Mouse (Mus musculus) induced T-regulatory cell, adult 2 months (primary cell): ENCODE data around the gene Iqgap2.

Source experiments
- DNase-seq: peaks from one replicate; pipeline ENCODE4 v3.0.0-alpha.2; 2012; ENCODE audit warnings: low read depth

The Iqgap2 gene

DNA sequence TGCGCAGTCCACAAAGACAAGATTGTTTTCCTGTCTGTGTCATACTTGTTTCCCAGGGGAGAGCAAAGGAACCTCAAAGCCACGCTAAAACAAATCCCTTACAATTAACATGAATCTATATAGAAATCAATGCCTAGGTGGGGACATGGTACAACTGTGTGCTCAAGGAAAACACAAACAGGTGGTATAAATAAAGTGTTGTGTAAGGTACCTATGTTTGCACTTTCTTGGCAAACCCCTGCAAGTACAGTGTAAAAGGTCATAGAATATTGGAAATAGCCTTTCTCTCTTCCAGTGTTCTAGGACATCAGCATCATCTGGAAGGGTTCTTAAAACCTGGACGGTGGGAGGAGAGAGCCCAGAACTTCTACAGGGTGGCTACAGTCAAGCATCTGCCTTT is 7.3 kb downstream of the Iqgap2 start:
- DNase-seq: no peak

DNA sequence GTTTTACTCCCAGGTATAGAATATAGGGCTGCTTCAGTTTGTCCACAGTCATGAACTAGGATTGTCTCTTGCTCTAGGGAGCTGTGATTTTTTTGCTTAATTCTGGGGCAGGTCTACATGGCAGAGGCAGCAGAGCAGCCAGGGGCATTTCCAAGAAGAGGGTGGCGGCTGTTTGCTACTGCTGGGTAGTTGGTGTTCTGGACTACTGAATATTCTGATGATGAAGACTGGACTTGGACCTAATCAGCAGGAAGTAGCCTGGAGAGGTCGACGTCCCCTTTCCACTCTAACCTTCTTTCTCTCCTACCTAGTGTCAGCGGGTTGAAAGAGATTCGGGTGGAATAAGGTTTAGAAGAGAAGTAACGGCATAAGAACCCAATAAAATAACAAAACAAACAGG is 9.7 kb downstream of the Iqgap2 start:
- no peak for DNase-seq

DNA sequence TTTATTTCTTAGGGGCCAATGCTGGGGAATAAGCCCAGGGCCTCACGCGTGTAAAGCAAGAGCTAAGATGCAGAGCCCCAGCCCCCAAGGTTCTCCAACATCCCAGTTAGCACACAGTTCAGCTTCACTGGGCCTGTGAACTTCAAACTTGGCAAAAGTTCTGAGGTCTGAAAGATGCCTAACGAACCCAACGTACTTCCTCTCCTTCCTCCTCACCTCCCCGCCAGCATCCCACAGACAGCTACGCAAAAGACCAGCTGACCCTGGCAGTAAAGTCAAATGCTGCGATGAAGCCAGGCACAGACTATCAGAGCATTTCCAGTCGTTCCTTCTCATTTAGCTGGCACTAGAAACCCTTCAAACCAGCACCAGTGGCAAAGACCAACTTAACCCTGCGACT is 10.3 kb downstream of the Iqgap2 start:
- no peak for DNase-seq

DNA sequence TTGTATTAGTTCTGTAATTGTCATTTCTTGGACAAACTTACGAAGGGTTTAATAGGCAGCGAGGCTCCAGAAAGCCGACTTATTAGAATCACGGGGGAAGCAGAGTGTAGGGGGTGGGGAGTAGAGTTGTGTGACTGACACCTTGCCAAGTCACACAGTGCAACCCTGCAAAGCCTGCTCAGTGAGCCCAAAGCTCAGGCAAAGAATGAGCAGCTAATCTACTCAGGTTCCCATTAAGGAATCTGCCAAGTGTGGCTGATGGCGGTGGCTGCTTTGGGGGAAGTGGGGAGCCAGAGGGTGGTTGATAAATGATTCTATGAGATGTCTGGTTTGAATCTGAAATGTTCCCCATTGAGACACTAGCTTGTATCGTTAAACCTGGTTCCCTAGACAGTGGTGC is 11.1 kb downstream of the Iqgap2 start:
- no peak for DNase-seq

DNA sequence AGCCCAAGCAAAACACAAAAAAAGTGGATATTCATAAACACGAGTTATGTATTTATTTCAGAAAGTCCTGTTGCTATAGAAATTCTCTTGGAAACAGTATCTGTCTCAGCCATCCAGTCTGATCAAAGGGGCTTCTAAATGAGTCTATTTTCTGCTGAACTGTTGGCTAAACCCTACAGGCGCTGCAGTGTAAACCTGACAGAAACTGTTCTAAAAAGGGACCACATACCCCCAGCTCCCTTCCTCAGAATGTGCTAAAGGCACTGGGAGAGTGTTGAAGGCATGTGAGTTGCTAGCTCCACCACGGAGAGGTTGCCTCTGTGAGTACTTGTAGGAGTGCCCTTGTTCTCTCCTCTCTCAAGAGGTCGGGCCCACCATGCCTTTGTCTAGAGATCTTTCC is 19.7 kb downstream of the Iqgap2 start:
- DNase-seq: no peak

DNA sequence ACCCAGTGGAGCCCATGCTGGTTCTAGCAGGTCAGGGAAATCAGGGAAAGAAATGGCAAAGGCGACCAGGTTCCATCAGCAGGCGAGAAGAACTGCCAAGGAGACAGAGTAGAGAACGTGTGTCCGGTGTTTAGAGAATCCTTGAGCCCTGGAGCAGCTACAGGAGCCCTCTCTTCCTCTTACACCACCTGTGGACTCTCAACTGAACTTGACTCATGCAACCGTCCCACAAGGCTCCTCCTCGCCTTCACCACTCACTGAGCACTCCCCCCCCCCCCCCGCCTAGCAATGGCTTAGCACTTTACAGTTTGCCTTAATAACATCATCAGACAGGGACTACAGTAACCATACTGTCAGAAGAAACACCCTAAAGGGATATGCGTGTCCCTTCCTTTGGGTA is 21.1 kb downstream of the Iqgap2 start:
- DNase-seq: no peak

DNA sequence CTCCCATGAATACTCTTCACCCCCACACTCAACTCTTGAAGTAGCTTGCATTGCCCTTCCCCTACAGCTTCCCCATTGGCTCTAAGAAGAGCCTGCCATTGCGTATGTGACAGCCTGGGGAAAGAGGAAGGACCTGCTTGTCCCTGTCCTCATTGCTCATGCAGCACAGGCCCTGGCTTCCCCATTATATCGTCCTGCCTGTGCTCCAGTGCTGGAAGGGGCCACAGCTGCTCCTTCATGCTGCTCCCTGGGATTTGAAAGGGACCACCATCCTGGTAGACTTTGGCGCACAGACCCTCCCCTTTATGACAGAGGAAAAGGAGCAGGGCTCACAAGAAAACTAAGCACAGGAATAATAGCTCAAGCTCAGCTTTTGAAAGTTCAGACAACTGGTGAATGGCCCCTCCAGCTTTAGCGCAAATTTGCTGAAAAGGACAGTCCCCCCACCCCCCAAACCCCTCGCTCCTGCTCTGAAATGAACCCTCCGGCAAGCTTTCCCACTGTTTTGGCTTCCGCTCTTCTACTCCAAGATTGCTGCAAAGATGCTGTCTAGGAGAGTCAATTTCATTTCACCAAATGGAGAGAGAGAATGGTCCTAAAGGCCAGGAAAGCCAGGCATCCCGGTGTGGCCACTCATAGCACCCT is 22.7 kb downstream of the Iqgap2 start:
- no peak for DNase-seq

DNA sequence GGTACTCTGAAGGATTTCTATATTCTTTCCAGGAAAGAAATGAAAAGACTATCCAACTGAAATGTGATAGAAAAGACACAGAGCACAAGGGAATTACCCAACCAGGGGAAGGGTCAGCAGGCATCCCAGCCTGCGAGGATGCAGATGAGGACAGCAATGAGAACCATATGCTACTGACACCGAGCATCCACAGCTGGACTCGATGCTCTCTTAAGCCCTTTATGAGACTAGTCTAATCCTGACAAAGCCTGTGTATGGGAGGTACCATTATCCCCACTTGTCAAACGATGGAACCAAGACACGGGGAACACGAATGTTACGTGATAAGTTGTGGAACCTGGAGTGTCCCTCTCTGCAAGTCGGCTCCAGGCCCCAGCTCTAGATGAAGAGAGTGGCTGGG is 29.5 kb downstream of the Iqgap2 start:
- no peak for DNase-seq

DNA sequence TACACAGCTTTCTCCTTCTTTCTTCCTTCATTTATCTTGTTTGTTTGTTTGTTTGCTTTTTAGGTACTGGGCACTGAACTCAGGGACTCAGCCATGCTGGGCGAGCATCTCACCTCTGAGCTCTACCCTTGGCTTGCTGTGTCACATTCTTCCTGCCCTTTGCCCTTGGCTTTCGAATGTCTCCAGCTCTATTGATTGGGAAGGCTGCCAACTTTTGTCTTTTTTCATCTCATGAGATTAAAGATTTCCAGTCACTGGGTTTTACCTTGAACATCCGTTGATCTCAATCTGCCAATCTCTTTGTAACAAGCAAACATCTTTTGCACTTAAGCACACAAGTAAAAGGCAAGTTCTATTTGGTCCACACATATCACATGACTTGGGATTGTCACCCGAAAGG is 32.5 kb downstream of the Iqgap2 start:
- no peak for DNase-seq

DNA sequence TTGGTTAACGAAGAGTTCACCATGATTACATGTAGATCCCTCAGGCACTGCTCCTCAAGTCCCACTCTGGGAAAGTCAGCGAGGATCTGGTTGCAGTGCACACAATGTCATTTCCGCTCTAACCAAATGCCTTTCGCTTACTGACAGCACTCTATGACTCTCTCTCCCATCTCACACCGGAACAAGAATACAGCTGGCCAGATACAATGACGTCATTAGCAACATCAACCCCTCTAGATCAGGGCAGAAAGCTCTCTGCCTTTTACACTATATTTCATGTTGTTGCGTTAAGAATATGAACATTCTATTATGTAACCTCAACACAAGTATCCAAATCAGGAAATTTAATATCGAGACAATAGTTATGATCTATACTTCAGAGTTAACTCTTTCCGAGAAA is 32.9 kb downstream of the Iqgap2 start:
- no peak for DNase-seq

DNA sequence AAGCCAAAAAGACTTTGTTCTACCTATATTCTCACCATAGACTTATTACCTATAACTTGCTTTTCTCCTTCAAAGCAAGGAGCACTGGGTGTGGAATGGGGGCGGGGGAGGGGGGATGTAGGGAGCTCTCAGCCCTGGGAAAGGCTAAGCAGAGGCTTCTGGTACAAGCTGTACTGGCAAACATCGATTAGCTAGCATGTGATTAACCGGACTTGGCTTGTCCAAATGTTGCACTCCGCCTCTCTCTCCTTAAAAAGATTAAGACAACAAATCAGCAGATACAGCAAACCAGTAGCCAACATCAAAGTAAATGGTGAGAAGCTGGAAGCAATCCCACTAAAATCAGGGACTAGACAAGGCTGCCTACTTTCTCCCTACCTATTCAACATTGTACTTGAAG is 36.2 kb downstream of the Iqgap2 start:
- no peak for DNase-seq

DNA sequence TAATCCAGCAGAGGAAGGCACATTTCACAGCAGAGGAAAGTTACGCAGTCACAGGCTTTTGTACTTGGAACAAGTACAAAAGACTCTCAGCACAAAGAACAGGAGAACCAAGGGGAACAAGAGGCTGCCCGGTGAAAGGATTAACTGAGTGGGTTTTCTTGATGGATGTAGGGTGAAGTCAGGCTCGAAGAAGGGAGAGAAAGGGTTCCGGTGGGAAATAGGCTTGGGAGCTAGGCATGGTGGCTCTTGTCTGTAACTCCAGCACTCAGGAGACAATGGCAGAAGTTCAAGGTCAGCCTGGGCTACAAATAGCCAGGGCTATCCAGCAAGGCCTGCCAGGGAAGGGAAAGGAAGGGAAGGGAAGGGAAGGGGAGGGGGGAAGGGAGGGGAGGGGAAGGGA is 40.1 kb downstream of the Iqgap2 start:
- DNase-seq: no peak

DNA sequence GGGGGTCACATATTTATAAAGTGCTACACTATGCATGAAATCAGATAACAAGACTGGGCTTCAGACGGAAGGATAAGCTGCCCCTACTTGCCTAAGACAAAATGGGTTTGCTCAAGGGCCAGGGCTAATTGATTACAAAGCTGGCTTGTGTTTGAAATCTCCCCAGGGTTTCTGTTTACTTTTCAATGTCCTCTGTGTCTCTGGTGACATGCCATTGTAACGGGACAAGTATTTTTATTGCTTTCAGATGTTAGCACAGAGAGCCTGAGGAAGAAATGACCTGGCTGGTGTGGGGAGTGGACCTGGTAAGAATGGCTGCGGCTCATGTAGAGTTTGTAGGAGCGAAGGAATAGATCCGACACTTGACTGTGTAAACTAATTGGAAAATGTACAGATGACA is 41.3 kb downstream of the Iqgap2 start:
- no peak for DNase-seq

DNA sequence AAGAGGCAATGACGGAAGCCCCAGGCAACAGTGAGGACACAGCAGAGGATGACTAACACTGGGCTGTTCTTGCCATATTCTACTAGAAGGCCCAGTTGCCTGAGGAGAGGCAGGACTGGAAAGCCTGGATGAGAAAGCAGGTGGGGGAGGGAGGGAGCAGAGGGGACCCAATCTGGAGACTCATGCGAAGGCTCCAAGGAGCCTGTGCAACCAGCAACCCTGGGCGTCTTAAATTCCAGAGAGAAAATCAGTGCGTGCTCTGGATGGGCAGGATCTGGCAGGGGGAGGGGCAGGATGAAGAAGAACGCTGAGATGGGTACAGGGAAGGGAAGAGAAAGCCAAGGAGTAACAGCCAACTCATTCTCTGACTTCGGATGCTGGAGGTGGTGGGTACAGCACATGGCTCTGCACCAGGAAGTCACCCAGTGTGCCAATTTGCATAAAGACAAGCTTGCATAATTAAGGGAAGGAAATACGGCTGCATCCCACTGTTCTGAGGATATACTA is 42.2 kb downstream of the Iqgap2 start:
- DNase-seq: no peak

DNA sequence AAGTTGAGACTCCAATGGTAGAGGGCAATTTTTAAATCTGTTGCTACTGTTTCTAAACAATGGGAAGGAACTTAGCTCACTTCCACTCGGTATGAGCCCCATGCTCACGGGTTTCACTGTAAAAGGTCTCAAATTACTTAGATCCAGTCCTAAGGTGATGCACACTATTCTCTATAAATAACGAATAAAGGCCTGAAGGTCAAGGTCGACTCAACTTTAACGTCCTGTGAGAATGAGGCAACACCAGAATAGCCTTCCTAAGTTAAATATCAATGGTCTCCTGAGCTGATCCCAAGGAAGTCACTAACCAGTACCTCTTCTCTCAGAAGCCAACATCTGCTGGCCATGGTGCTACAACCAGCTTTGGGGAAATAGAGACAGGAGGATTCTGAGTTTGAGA is 45.4 kb downstream of the Iqgap2 start:
- DNase-seq: no peak

DNA sequence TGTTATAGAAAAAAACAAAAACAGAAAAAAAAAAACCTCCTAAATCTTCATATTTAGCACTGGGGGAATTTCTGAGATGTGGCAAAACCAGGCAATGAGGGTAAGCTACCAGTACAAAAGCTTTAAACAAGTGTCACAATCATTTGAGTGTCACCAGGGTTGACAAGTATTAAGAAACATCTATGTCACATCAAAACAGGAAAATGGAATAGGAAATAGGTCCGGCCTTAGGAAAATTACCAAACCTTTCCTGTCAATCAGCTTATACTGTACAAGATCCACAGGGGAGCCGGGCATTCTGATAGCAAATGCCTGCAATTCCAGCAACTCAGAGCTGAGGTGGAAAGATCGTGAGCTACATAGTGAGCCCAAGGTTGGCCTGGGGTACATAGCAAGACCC is 46.8 kb downstream of the Iqgap2 start:
- no peak for DNase-seq

DNA sequence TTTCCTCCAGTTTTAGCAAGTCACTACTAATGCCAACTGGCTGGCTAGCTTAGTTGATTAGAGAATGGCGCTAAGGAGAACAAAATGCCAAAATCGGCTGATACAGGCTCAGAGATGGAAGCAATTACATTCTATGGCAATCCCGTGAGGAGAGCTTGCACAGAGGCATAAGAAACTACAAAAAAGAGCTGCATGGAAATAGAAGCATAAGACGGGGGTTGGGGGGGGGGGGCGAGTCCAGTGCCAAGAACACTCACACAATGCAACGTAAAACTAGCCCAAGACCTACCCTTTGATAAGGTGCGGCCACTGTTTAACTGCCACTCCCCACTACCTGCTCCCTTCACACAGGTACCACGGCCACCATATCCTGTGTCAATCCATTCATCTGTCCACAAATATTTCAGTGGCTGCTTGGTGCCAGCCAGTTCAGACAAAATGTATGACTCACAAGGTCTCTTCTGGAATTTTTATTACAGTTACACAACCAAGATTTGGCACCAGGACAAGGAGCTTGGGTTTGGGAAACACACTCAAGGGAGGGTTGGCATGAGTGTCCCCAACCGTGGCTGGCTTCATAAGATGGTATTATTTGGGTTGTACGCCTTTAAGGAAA is 48.2 kb downstream of the Iqgap2 start:
- DNase-seq: no peak

DNA sequence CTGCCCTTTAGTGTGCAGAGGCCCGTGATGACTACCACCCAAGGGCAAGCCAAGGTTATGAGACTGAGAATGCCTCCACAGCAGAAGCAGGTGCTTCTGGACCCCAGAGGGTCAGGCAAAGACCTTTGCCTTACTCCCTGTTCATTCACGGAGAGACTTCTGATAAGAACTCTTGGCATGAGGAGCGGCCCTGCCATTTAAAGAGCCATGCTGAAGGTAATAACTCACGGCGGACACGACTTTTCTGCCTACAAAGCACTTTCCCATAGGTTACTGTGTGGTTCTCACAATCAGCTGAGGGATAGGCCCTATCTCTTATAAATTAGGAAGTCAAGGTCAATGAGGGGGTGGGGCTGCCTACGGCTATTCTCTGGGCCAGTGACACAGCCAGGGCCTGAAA is 48.9 kb downstream of the Iqgap2 start:
- no peak for DNase-seq

DNA sequence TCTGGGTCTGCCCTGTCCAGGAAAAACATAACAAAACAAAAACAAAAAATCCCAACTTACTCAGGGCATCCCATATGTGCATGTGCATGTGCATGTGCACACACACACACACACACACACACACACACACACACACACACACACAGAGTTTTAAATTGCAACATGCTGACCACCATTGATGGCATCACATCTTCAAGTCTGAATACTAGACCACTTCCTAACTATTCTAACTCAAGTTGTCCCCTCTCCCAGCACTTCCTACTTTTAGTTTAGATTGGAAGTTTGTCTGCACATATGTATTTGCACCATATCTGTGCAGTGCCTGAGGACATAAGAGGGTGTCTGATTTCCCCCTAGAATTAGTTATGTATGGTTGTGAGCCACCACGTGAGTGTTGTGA is 49.8 kb downstream of the Iqgap2 start:
- DNase-seq: no peak

DNA sequence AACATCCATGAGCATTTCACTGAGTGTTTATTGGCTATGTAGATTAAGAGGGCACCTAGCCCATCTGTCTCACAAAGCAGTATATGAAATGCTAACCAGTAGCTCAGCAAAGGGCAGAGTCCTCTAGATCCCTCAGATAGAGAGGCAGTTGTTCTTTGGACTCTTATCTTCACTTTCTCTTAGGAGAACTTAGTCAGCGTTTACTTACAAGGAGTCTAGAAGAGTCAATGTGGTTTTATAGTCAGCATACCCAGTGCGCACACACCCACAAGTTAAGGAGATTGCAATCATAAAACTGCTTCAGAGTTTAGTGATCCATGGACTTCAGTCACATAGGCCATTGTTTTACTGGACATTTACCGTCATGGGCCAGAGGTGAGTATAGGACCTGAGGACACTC is 54.8 kb downstream of the Iqgap2 start:
- no peak for DNase-seq

DNA sequence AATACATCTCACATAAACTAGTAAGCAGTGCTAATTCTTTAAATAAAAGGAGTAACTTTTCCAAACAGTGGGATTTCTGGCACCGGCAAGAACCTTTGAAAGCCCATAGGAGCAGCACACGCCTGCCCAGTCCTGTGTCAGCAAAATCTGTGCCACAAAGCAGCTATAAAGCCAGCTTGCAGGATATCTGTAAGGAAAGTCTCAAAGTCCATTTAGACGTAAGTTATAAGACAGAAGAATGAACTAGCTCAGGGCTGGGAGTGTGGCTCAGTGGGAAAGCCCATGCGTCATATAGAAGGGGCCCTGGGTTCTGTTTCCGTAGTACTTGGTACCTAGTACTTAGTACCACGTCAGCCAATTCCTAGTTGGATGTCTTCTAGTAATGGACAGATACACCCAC is 58.2 kb downstream of the Iqgap2 start:
- DNase-seq: no peak

DNA sequence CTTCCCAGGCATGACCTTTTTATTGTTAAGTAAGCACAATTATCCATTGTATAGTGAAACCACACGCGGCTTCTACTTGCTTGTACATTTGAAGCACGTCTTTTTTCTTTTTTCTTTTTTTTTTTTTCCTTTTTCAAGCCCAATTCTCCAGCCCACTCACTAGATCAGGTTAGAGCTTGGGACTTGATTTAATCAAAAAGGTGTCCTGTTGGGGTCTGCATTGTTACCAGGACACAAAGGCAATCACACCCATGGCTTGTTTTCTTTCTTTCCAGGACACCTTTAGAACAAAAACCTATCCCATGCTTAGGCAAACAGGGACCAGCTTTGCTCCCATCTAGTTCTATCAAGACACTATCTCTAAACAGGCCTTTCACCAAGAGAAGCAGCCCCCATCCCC is 59.0 kb downstream of the Iqgap2 start:
- no peak for DNase-seq

DNA sequence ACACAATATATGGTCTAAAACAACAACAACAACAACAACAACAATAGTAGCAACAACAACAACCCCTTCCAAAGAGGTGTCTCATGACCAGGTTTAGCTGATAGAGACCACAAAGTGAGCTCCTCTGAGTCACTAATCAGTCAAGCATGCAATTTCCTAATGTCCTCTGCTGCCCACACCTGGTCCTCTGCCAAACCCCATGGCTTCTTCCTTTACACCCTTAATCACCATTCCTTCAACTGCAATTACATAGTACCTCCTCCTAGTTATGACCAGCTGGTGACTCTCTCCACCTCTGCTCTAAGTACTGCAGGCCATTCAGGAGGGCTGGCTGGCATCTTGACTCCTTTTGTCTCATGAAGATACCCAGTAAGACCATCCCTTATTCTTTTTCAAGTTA is 60.0 kb downstream of the Iqgap2 start:
- DNase-seq: no peak

DNA sequence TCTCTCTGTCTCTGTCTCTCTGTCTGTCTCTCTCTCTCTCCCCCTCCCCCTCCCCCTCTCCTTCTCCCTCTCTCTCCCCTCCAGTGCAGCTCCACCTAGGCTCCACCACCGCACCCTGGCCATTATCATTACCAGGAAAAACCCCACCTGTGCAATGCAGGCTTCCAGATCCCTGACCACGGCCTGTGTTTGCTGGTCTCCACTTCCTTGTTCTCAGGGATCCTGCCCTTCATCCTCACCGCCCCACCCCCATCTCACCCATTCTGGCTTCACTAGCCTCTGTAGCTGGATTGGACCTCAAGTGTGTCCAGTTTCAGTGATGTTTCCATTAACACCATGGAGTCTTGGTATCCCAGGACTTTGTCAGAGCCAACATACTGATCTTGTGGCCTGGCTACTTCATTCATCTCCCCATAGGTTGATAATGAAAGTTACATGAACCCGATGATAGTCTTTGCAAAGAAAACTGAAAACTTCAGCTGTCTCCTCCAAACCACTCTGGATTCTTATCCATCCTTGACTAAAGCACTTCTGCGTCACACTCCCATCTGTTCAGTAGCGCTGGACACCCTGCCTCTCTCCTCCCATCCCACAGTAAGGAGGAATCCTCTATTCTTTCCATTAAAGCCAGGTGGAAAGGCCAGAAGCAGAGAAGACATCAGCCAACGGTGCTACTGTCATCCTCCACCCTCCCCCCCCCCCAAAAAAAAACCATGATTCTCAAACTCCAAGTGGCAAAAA is 62.1 kb downstream of the Iqgap2 start:
- DNase-seq: no peak
